Mouse (Mus musculus): Measurements from ENCODE around the gene Rhou. TPM values are rescaled to one million over a fixed set of nuclear protein-coding genes. Genes with fewer than 3 reads are reported as not detected.

The Rhou gene
- total RNA-seq, 4 experiments from 2014 or later: 37.6 to 57.0 (median 45.8) TPM

GRCm38 (mm10) chr8:123692165-123692962, 38.6 kb downstream of the Rhou start:
- DNase-seq (ENCODE audit: low spot score in 2 of 2): no peak

- no peak for DNase-seq (ENCODE audit: low spot score in 2 of 2)
These were observed 42.4 kb downstream of the Rhou start for GRCm38 (mm10) chr8:123696167-123696566.

- DNase-seq (ENCODE audit: low spot score in 2 of 2): no peak
These were observed 43.6 kb downstream of the Rhou start for GRCm38 (mm10) chr8:123697329-123697728.

- no peak for DNase-seq (ENCODE audit: low spot score in 2 of 2)
These were observed 46.8 kb downstream of the Rhou start for GRCm38 (mm10) chr8:123700399-123701070.

- DNase-seq (ENCODE audit: low spot score in 2 of 2): no peak
These were observed 48.3 kb downstream of the Rhou start for GRCm38 (mm10) chr8:123701952-123702587.

- DNase-seq (ENCODE audit: low spot score in 2 of 2): no peak
These were observed 51.6 kb downstream of the Rhou start for GRCm38 (mm10) chr8:123705376-123705775.

GRCm38 (mm10) chr8:123707137-123707536, 53.4 kb downstream of the Rhou start:
- DNase-seq (ENCODE audit: low spot score in 2 of 2): no peak

- no peak for DNase-seq (ENCODE audit: low spot score in 2 of 2)
These were observed 55.0 kb downstream of the Rhou start for GRCm38 (mm10) chr8:123708729-123709128.

- no peak for DNase-seq (ENCODE audit: low spot score in 2 of 2)
These were observed 56.6 kb downstream of the Rhou start for GRCm38 (mm10) chr8:123710335-123710734.

Other genes starting within 250 kb of the Rhou start
- under 1 TPM in 1 of 4 experiments, not detected in 3; 0.08 TPM for gene Mc1r, start 246.8 kb upstream of the Rhou start, total RNA-seq (2022)
- gene Tubb3, start 242.5 kb upstream of the Rhou start, total RNA-seq (2022): 100 to 1,000 TPM; 265 to 291 (median 279) TPM
- 10 to 100 TPM; 48.1 to 59.4 (median 54.5) TPM for gene Def8, start 230.4 kb upstream of the Rhou start, total RNA-seq (2022)
- gene Afg3l1, start 176.0 kb upstream of the Rhou start, total RNA-seq (2022): 10 to 100 TPM; 28.3 to 36.0 (median 32.2) TPM
- 10 to 100 TPM in 3 of 4 experiments, 1 to 10 TPM in 1; 8.4 to 14.1 (median 11.5) TPM for gene Dbndd1, start 138.5 kb upstream of the Rhou start, total RNA-seq (2022)
- gene Gas8, start 135.1 kb upstream of the Rhou start, total RNA-seq (2022): 10 to 100 TPM; 23.2 to 33.1 (median 26.7) TPM
- gene Rab4a, start 152.1 kb downstream of the Rhou start, total RNA-seq (2022): 10 to 100 TPM; 42.9 to 44.6 (median 43.4) TPM
- gene Ccsap, start 206.3 kb downstream of the Rhou start, total RNA-seq (2022): 10 to 100 TPM; 52.3 to 55.6 (median 53.4) TPM
- 1 to 10 TPM; 5.7 to 9.3 (median 7.2) TPM for gene Acta1, start 240.8 kb downstream of the Rhou start, total RNA-seq (2022)